Mouse (Mus musculus) liver, embryonic 14.5 days (tissue): ENCODE results near the gene Exoc3l. TPM values are rescaled to one million over a fixed set of nuclear protein-coding genes. Genes with fewer than 3 reads are reported as not detected.

Source experiments
- ATAC-seq: fragments of 200-750 bp; cut with Nextera tagmentation; 2 replicates; pipeline ENCODE4 v1.8.0; 2017; ENCODE audit warnings: moderate number of reproducible peaks, mild to moderate bottlenecking, moderate library complexity; ENCODE audit not compliant: insufficient read depth
- DNase-seq, 3 experiments: peaks; one replicate each; pipeline ENCODE4 v3.0.0-alpha.2; 2012 to 2013; ENCODE audit warnings: low read depth in 3 of 3, low spot score in 3 of 3
- H3K27ac ChIP-seq: fragments of 300-500 bp; sonication (generic); 2 replicates; pipeline ENCODE4 v1.5.1; 2014; ENCODE audit warnings: moderate library complexity, mild to moderate bottlenecking, control low read depth, inconsistent platforms
- H3K27me3 ChIP-seq: fragments of 300-500 bp; sonication (generic); 2 replicates; pipeline ENCODE4 v1.6.1; 2014; ENCODE audit warnings: mild to moderate bottlenecking, low read length, moderate library complexity; ENCODE audit not compliant: control insufficient read depth, insufficient read depth
- H3K36me3 ChIP-seq: fragments of 300-500 bp; sonication (generic); replicated peaks from 2 replicates; pipeline ENCODE4 v1.6.1; 2014; ENCODE audit warnings: low read depth; ENCODE audit not compliant: control insufficient read depth, insufficient read depth
- H3K4me1 ChIP-seq, 2 experiments: fragments of 200-500 bp in 1 of 2; fragments of 300-500 bp in 1 of 2; sonication (generic) in 1 of 2; replicated peaks; 2 replicates each; pipeline ENCODE4 v1.6.1; 2012 to 2014; ENCODE audit warnings: antibody characterized with exemption in 1 of 2, inconsistent platforms in 1 of 2, low read length in 1 of 2; ENCODE audit not compliant: control insufficient read depth in 2 of 2, insufficient read depth in 2 of 2
- H3K4me2 ChIP-seq: fragments of 300-500 bp; sonication (generic); 2 replicates; pipeline ENCODE4 v1.6.1; 2014; ENCODE audit warnings: low read depth, mild to moderate bottlenecking, control low read depth, moderate library complexity
- H3K4me3 ChIP-seq, 2 experiments: fragments of 200-500 bp in 1 of 2; fragments of 300-500 bp in 1 of 2; sonication (generic) in 1 of 2; 2 replicates each; pipeline ENCODE4 v1.5.1; 2012 to 2014; ENCODE audit warnings: low read depth in 2 of 2, low read length in 2 of 2, mild to moderate bottlenecking in 2 of 2, control low read depth in 1 of 2, inconsistent platforms in 1 of 2, moderate library complexity in 1 of 2; ENCODE audit not compliant: insufficient read depth in 1 of 2
- H3K9ac ChIP-seq: fragments of 300-500 bp; sonication (generic); replicated peaks from 2 replicates; pipeline ENCODE4 v1.6.1; 2014; ENCODE audit warnings: mild to moderate bottlenecking, control low read depth, moderate library complexity
- H3K9me3 ChIP-seq: fragments of 300-500 bp; sonication (generic); 2 replicates; pipeline ENCODE4 v1.6.1; 2016; ENCODE audit warnings: low read length, mixed read lengths; ENCODE audit not compliant: control insufficient read depth
- CTCF ChIP-seq: IDR thresholded peaks from 2 replicates; pipeline ENCODE4 v1.5.1; 2016; ENCODE audit warnings: antibody characterized with exemption, low read depth, control low read depth
- EP300 ChIP-seq: IDR thresholded peaks from 2 replicates; pipeline ENCODE4 v1.6.1; 2016; ENCODE audit warnings: antibody characterized with exemption, low read depth
- WGBS: fragments of 180-500 bp; shearing (Covaris S2); extraction: QIAGEN DNeasy Blood & Tissue Kit; methylation state at CpG from one replicate; pipeline ENCODE4 v1.1.7; 2014; ENCODE audit not compliant: insufficient replicate concordance; 5-methylcytosine and 5-hydroxymethylcytosine counted together
- polyA plus RNA-seq, 2 experiments: library from polyadenylated mRNA; depleted of rRNA in 1 of 2; stranded (reverse) in 1 of 2; unstranded in 1 of 2; fragments of >200 nt; fragmentation: Nextera tagmentation in 1 of 2; extraction: Ambion mirVana in 1 of 2; gene quantifications; 2 replicates each; pipeline versions ENCODE4 v1.2.1 to v1.2.3; 2012 to 2014

Gene Exoc3l
- polyA plus RNA-seq, 2 experiments = 4.5 to 6.5 TPM

DNA sequence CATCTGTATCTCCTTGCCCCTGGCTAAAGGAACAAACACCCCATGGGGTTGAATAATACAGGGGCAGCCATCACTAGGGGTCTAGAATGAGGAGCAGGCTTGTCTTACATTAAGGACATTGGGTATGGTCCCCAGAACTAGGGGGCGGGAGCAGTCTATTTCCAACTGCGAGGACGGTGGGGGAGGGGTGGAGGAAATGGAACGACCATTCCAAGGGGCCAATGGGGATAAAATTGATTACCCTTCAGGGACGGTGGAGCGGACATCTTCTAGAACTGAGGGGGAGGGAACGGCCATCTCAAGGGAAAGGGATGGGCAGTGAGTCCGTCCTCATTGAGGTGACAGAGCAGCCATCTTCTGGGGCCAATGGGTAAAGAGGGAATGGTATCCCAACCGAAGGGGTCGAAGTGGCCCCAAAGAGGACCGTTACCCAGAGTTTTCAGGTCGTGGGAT, 29.8 kb upstream of the Exoc3l start:
- ATAC-seq (peak; percentile 17), DNase-seq (no peak)
- WGBS = under 1% methylated on average over 12 of the region's 12 CpGs
- Histone ChIP-seq H3K4me1 (peaks cover 35 to 39% of the 10 kb centered on the region in 2 experiments), H3K4me2 (peak overlapping the region; percentile 89), H3K9ac (peak overlapping the region; percentile 80), H3K27me3 (no peaks in the 10 kb centered on the region), H3K4me3 (peak overlapping the region; percentile 75 to 94), H3K36me3 (peaks cover 27% of the 10 kb centered on the region), H3K27ac (peak overlapping the region; percentile 98), H3K9me3 (no peaks in the 10 kb centered on the region)
- TF ChIP-seq CTCF (no peak), EP300 (no peak)

DNA sequence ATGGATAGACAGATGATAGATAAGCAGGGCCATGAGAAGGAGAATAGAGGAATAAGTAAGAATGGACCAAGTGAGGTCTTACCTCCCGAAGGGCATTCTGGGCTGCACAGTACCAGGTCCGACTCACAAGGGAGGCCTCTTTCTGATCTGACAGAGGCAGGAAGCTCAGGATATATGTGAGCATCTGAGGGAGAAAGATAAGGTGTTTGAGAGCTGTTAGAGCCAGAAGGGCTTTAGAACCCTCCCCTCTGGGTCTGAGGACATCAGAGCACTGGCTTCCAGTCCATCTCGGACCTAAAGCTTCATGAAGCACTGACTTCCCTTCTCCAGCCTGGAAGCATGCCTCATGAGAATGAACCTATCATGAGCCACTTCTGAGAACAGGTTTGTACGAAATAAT, 27.3 kb upstream of the Exoc3l start:
- peak overlapping the region; percentile 98 for H3K27ac ChIP-seq
- no peaks in the 10 kb centered on the region for H3K27me3 ChIP-seq
- TF ChIP-seq CTCF = no peak
- peak; percentile 87 for TF ChIP-seq EP300
- DNase-seq (peak; percentile 75 to 82 (median 81)), ATAC-seq (peak; percentile 81)
- peak overlapping the region; percentile 81 for H3K9ac ChIP-seq
- H3K4me3 ChIP-seq = peak overlapping the region; percentile 64 to 75
- peaks cover 50 to 53% of the 10 kb centered on the region in 2 experiments for H3K4me1 ChIP-seq
- no peaks in the 10 kb centered on the region for H3K9me3 ChIP-seq
- 17% methylated on average over 4 of the region's 4 CpGs for WGBS
- H3K4me2 ChIP-seq = peak overlapping the region; percentile 89
- peaks cover 18% of the 10 kb centered on the region for H3K36me3 ChIP-seq

DNA sequence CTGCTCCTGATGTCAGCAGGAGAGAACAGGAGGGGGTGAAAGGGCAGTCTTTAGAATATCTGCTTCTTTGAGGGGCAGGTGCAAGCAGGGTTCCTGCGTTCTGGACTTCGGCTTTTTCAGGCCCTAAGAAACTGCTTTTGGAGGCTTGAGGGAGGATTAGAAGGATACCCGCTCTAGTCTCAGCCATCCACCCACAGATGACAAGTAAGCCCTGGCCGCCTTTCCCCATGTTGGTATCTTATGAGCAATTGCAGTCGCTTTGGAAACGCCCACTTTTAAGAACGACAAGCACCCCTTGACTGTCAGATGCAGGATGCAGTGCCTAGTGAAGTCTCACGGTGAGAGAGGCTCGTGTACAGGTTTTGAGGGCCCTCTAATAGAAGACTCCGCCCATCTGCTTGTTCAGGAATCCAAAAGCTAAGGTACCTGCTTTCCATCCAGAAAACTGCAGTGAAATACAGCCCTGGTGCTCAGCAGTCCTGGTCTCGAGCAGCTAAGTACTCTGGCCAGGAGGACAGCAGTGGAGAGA, 22.8 kb upstream of the Exoc3l start:
- no peak for DNase-seq
- 76% methylated on average over 11 of the region's 11 CpGs for WGBS
- Histone ChIP-seq H3K4me1 (peaks cover 38 to 42% of the 10 kb centered on the region in 2 experiments), H3K27ac (no peak overlapping the region), H3K9ac (no peak overlapping the region), H3K27me3 (no peaks in the 10 kb centered on the region), H3K36me3 (peaks cover 50% of the 10 kb centered on the region), H3K4me3 (no peak overlapping the region), H3K4me2 (no peak overlapping the region), H3K9me3 (no peaks in the 10 kb centered on the region)
- ATAC-seq = no peak
- TF ChIP-seq CTCF (no peak), EP300 (no peak)

DNA sequence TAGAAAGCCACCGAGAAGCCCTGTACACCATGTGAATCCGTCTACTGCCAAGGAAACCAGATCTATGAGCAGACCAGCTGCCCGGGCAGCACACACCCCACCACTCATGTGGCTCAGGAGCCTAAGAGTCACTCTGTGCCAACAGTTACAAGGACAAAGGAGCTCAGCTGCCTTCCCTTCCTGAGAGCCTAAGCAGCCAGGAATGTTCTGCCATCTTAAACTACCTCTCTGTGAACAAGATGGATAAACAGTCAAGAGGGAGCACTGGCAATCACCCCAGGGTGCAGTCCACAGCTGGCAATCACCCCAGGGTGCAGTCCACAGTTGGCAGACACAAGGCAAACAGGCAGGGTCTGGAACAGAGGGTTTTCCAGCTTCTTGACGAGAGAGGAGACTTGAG, 22.0 kb upstream of the Exoc3l start:
- Histone ChIP-seq H3K4me1 (peaks cover 38 to 43% of the 10 kb centered on the region in 2 experiments), H3K9ac (no peak overlapping the region), H3K27me3 (no peaks in the 10 kb centered on the region), H3K27ac (no peak overlapping the region), H3K9me3 (no peaks in the 10 kb centered on the region), H3K36me3 (peaks cover 57% of the 10 kb centered on the region), H3K4me2 (no peak overlapping the region), H3K4me3 (no peak overlapping the region)
- 84% methylated on average over 4 of the region's 4 CpGs for WGBS
- TF ChIP-seq CTCF = no peak
- no peak for TF ChIP-seq EP300
- DNase-seq (no peak), ATAC-seq (no peak)

DNA sequence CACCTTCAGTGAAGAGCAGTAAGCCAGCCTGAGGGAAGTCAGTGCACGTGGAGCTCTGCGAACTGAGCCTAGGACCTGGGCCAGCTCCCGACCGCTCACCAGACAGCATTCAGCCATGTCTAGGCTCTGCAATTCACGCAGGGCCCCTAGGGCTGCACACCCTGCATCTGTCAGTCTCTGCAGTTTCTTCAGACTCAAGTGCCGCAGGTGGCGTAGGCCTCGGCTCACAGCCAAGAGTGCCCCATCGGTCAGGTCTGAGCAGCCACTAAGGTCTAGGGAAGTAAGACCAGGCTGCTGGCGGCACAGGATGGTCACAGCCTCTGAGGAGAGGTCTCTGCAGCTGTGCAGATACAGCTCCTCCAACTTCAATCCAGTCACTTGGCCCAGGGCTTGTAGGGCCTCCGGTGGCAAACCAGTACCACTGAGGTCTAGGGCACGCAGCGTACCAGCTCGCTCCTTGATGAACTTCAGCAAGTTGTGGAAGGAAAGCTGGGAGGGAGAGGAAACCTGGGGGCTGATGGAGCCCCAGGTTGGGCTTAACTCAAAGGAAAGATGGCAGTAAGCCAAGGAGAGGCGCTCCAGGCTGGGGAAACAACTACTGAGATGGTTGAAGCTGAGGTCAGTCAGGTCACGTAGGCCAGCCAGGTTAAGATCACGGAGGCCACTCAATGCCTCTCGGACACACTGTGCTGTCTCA, 19.3 kb upstream of the Exoc3l start:
- DNase-seq (no peak), ATAC-seq (no peak)
- TF ChIP-seq CTCF (no peak), EP300 (no peak)
- WGBS = 92% methylated on average over 18 of the region's 18 CpGs
- no peak overlapping the region for H3K4me3 ChIP-seq
- no peak overlapping the region for H3K4me2 ChIP-seq
- no peaks in the 10 kb centered on the region for H3K27me3 ChIP-seq
- H3K9me3 ChIP-seq = no peaks in the 10 kb centered on the region
- H3K4me1 ChIP-seq = peaks cover 39 to 41% of the 10 kb centered on the region in 2 experiments
- H3K9ac ChIP-seq = no peak overlapping the region
- H3K36me3 ChIP-seq = peaks cover 72% of the 10 kb centered on the region
- no peak overlapping the region for H3K27ac ChIP-seq
